Mouse (Mus musculus): ENCODE data around the gene Gopc.
"Not testable (repeated sequence)": the region's sequence is repeated elsewhere in the genome, so short reads cannot be mapped to it uniquely, and the experiment has no call there.

Gopc gene

DNA sequence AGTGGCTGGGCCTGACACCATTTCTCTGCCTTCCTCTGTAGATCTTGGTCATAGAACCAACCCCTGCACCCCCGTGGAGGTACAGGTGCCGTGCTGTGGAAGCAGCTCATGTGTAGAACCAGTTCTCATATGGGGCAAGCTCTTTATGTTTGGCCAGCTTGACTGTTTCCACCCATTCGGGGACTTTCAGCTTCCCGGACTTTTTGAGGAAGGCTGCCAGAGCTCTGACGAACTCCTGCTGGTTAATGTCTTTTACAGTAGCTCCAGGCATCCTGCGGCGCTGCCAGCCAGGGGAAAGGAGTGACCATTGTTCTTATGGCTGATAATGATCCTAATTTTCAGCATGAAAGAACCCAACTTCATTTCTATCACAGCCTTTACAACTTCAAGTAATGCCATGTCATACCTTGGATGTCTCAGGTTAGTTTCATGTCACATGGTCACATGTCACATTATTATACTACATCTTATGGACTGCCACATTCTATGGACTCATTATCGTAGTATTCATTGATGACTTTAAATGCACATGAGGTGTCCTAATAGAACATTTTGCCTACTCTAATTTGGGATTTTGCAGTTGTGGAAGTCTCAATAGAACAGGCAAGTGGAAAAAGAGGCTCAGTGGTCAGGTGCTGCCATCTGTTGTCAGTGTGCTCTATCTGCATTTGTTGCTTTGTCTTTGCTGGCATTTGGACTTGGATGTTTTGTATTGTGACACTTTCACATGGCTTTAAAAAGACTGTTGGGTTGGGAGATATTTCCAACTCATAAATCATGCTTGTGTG lies 3.1 kb upstream of the Gopc start:
- DNase-seq, result peak; percentile 38

DNA sequence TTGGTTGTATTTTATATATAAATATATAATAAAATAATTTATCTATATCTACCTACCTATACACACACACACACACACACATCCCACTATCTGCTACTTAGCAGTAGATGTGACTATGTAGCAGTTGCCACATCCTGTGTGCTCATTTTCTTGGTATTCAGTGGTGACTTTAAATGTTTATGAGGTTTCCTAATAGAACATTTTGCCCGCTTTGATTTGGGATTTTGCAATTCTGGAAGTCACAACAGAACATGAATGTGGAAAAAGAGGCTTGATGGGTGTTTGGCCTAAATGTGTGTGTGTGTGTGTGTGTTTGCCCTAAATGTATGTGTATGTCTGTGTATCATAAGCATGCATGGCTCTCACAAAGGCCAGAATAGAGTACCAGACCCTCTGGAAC lies 1.6 kb upstream of the Gopc start:
- DNase-seq, result no peak

DNA sequence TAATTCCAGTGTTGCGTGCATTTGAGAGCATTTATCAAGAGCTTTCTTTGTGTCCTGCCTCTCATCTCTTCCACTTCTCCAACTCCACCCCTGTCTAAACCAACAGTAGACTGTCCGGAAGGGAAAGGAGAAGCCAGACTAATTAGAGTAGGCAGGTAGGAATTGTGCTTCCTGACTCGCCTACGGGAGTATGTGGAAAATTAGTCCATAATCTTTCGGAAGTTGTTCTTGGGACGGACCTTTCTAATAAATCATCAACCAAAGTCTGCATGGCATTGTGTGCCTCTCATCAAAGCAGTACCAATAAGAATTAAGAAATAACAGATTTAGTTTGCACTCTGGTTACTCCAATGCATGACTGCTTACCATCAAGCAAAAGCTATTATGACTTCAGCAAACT lies 1.1 kb upstream of the Gopc start:
- DNase-seq, result no peak

DNA sequence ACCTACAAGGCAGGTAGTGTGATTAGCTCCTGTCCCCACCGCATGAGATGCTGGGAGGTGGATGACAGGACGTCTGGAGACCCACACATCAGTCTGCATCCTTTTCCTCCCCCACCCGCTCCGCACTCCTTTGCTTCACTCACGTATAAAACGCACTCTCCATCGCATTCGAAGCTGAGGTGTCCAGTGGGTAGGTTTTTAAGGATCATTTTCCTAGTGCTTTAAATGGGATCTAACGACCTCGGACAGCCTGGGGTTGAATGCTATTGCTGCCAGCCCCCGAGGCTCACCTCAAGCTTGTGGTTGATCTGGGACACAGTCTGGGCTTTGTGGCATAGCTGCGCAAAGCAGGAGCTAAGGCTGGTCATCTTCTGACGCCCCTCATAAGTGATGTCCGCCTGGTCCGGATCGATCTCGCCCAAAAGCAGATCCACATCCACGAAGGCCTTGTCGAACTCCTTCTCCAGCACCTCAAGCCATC lies 563 bp downstream of the Gopc start:
- DNase-seq, result peak; percentile 30

DNA sequence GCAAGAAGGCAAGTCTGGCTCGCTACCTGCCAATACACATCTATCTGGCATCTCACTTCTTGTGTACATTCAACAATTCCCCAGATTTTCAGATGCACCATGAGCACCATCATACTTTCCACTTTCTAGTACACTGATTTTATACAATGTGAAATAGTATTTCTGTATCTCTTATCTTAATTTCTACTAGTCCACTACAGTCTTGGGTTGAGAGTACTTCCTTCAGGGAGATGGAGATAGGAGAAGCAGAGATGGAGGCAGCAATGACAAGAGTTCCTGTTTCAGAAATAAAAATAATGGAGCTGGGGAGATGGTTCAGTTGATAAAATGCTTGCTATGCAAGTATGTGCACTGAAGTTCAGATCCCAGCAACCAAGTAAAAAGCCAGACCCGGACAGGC lies 4.1 kb downstream of the Gopc start:
- no peak for DNase-seq

DNA sequence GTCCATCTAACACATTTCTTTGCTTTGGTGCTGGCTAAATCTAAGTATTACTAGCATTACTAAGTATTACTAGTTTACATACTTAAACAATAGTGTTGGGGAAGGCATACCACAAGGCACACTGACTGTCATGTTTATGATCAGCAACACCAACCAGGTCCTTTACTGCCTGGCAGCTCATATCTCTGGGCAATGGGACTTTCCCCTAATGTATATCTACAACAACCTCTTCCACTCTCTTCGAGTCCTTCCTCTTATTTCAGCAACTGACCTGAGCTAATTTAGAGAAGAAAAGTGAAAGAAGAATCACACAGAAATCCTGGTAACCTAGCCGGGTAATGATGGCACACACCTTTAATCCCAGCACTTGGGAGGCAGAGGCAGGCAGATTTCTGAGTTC lies 5.5 kb downstream of the Gopc start:
- DNase-seq, result no peak

DNA sequence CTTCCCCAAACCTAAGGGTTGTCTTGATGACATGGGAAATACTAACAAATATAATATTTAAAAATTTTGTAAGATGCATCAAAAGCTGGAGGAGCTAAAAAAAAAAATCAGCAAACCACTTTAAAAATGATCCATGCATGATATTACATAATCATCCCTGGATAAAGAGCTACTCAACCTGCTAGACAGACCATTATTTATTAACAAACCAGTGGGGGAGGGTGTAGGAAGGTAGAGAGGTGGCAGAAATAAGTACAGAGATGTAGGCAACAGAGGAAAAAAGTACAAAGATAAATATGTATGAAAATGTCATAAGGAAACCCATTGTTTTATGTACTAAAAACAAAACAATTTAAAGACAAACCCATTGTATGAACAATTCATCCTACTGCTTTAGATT lies 7.3 kb downstream of the Gopc start:
- no peak for DNase-seq

DNA sequence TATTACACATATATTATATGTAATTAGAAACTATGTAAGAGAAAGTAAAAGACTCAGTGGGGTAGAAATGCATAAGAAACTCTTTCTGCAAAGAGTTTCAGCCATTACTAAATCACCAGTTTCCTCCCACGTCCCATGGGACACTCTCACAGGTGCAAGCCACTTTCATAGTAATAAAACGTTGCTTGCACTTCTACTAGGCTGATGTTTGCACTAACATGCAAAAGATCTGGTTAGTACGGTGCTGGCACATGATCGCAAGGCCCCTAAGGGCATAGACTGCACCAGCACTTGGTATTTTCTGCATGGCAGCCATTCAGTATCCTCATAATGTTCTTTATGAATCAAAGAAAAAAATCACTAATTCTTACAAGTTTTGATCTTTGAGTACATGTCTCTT lies 8.1 kb downstream of the Gopc start:
- no peak for DNase-seq

DNA sequence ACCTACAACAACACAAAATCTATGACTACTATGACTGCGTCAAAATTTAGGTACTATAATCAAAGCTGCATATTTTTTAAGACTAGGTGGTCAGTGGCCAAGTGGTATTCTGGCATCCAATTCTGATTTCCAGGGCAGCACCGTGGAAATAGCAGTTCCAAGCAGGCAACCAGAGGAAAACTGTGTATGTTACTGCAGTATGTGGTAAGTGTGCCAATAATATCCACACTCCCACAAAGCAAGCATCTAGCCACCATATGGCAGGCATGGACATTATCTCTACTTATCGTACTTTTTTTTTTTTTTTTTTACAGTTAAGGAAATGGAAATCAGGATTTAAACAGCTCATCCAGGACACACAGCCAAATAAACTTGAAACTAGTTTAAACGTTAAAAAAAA lies 13.5 kb downstream of the Gopc start:
- DNase-seq, result no peak

DNA sequence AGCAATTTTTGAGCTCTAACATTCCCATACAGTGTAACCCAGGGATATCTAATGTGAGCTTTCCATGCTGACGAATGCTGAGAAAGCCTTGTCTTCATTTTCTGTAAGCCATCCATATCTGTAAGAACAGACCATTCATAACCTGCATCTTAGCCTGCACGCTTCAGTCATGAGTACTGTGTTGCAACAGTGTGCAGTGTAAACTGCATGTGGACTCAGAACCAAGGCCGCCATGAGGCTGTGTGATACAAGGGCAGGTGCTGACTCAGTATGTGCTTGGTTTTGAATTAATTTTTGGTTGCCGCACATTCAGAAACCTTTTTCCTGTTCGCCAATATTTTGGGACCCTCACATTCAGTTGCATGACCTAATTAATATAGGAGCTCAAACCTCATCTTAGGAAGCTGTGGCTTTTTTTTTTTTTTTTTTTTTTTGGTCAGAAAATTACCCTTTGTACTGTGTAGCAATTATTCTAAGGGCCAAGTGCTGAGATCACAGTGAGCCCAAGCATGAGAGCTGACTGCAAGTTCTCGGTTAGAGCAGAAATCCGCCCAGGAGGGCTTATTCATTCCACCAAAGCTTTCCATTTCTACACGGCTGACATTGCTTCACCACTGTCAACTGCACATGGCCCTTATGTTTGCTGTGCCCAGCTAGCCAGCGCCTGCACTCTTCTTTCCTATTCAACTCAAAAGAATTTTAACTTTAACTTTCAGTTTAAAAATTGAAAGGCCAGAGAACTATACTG lies 20.9 kb downstream of the Gopc start:
- DNase-seq, result no peak

DNA sequence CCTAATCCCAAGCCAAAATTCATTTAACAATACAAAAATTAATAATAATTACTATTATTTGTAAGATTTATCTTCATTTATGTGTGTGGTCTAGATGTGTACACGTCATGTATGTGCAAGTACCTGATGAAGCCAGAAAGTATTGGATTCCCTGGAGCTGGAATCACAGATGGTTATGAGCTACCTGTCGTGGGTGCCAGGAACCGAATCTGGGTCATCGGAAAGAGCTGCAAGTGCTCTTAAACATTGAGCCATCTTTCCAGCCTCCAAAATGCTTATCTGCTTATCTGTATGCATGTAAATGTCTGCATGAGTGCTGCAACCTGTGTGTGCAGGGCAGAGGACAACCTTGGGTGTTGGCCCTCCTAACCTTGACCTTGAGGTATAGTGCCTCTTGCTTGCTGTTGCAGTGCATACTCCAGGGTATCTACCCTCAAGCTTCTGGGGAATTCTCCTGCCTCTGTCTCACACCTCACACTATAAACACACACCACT lies 21.6 kb downstream of the Gopc start:
- no peak for DNase-seq

DNA sequence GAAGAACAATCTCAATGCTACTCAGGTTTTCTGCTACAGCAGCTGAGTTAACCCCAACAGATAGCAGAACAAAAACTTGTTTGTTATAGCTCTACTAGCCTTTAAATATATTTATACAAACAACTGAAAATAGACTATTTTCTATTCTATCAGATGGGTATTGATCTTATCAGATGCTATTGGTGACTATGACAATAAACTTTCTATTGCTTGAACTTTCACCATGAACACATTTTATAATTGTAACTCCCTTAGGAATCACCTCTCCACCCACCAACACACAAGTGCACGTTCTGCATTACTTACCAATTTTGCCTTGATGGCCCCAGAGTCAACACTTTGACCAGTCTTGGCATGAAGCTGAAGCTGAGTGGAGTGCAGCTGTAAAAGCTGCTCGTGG lies 23.5 kb downstream of the Gopc start, which contains the start of gene Gm26741:
TSS of gene Gm26741 (plus strand) at position 301 of the 400 bp plus-strand sequence.
- no peak for DNase-seq

DNA sequence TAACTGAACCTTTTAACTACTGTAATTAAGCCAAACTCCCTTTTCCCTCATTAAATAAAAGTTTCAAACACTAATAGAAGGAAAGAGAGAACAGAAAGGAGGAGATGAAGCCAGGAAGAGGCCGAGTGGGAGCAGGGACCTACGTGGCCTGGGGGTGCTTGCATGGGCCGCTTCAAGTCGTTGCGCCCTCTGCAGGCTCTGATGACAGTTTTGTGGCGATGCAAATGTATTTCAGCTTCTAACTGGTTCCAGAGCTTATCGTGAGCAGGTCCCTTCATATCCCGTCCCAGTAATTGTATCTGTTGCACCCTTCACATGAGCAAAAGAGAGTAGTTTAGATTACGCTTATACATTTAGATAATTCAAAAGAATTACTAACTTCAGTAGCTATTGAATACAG lies 28.7 kb downstream of the Gopc start:
- DNase-seq, result no peak

DNA sequence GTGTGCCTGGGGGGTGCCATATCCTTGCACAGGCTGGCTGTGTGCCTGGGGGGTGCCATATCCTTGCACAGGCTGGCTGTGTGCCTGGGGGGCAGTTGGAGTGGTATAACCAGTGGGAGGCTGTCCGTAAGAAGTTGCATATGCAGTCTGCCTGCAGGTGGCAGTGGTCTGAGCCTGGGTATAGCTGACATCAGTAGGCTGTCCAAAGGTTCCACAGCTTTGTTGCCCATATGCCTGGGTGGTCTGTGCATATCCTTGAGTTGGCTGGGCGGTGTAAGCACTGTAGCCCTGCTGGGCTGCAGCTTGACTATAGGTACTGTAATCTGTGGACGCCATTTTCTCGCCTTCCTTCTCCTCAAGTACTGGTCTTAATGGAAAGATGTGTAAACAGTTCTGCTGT lies 38.6 kb downstream of the Gopc start:
- DNase-seq, result not testable (repeated sequence)

DNA sequence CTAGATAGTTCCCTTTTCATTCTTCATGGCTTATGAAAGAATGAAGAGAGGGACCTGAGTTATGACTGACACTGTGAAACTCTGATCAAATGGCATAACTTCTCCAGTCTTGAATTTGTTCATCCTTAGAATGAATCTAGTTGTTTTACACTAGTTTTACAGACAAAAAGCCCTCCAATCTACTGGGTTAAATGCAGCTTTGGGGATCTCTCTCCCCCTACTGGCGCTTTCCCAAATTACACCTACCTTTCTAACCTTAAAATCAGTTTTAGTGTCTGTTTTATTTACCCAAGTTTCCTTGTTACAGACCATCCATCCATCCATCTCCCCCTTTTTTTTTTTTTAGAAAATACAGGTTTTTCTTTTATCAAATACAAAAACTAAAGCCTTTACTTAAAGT lies 50.9 kb downstream of the Gopc start:
- DNase-seq, result peak; percentile 8

DNA sequence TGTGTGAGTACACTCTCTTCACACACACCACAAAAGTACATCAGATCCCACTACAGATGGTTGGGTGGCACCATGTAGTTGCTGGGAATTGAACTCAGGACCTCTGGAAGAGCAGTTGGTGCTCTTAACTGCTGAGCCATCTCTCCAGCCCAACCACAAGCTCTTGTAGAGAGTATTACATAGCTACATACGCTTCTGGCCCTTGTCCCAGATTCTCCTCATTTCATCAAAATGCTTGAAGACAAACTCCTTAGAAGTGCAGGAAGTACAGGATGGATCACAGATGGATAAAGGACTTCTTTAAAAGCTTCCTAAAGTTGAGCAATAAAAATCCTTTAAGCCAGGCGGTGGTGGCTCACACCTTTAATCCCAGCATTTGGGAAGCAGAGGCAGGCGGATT lies 60.0 kb downstream of the Gopc start:
- no peak for DNase-seq

DNA sequence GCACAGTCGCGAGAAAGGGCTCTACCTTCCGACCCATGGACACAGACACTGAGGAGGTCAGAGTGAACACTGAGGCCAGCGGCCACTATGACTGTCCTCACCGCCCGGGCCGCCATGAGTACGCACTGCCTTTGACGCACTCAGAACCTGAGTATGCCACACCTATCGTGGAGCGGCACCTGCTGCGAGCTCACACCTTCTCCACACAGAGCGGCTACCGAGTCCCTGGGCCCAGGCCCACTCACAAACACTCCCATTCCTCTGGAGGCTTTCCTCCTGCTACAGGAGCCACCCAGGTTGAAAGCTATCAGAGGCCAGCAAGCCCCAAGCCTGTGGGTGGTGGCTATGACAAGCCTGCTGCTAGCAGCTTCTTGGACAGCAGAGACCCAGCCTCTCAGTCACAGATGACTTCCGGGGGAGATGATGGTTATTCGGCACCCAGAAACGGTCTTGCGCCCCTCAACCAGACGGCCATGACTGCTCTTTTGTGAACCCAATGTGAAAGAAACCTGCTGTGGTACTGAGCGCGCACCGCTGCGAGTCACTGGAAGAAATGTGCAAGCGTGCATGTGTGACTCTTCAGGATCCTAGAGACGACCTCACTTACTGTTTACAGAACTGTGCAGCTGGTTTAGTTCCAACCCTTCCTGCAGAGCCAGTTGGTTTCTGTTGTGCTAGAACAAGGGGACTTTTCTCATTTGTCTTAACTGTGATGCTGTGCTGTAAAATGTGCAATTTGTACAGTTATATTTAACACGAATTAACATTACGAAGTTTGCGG lies 62.2 kb downstream of the Gopc start:
- no peak for DNase-seq

DNA sequence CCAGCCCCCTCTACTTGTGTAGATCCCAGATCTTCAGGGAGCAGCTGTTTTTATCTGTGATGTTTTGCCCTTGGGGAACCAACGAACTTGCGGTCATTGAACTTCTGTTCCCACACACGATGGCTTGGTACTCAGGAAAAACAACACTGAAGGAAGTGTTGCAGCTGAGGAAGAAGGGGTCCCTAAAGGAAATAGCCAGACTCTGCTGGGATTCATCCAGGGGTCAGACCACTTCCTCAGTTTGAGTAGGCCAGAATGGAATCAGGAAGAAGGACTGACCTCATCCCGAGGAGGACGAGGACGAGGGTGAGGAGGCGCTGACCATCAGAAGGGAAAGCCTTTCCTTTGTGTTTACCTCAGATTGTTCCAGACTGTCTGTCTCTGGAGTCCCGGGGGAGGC lies 72.7 kb downstream of the Gopc start:
- DNase-seq, result no peak

DNA sequence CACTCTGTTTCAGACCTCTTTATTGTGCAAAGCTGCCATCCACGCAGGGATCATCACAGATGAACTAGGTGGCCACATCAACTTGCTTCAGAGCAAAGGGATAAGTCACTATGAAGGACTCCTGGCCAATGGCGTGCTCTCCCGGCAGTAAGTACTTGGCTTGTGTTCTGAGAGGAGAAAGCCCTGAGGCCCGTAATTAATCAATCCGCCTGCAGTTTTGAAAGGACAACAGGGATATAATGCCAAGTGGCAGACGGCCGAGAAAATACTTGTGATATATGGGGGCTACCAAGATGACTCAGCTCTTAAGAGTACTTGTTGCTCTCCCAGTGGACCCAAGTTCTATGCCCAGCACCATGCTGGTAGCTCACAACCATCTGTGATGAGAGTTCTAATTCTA lies 77.3 kb downstream of the Gopc start:
- DNase-seq, result no peak

DNA sequence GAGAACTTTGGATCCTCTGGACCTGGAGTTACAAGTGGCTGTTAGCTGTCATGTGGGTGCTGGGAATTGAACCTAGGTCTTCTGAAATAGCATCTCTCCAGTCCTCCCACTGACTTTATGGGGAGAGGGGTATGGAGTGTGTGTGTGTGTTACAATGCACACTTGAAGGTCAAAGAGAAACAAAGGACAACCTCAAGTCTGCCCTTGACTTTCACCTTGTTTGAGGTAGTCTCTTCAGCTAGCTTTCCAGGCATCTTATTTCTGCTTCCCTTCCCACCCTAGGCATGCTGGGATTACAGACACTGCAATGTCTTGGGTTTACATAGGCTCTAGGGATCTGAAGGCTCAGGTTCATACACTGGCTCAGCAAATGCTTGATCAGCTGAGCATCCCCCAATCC lies 79.7 kb downstream of the Gopc start:
- no peak for DNase-seq

DNA sequence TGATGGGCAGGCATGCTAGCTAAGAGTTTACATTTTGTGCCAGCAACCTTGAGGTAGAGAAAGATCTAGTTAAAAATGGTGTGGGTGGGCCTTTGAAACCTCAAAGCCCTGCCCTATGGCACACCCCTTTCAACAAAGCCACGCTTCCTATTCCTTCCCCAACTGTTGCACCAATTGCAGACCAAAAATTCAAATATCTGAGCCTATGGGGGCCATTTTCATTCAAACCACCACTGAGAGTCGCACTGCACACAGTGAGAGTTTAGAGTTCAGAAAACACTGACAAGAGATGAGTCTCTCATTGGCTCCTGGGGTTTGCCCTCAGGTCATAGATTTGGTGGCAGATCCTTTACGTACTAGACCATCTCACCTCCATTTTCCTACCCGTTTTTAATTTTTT lies 80.2 kb downstream of the Gopc start:
- no peak for DNase-seq

DNA sequence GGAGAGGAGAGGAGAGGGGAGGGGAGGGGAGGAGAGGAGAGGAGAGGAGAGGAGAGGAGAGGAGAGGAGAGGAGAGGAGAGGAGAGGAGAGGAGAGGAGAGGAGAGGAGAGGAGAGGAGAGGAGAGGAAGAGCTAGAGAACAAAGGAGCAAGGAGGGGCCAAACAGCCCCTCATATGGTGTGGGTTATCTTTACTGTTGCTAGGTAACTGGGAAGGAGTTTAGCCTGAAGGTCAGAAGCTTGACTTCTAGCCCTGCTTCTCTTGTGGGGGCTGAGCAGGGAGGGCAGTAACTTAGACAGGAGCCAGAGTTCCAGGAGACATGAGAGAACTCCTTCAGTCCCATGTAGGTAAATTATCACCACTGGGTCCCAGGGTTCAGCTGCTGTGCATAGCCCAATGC lies 83.4 kb downstream of the Gopc start:
- DNase-seq, result not testable (repeated sequence)

DNA sequence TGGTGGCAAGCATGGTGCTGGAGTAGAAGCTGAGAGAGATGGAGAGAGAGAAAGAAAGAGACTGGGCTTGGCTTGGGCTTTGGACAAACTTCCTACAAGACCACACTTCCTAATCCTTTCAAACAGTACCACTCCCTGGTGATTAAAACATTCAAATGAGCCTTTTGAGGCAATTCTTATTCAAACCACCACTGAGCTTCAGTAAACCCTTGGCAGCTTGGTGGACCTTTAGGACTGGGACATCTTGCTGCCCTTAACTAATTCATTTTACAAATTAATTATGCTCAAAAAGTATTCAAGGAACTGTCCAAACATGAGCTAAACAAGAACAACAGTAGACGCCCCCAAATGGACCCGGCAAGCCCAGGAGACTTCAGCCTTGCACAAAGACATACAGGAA lies 86.0 kb downstream of the Gopc start:
- no peak for DNase-seq
